Mouse (Mus musculus): Measurements from ENCODE around the gene Snx13. TPM values are rescaled to one million over a fixed set of nuclear protein-coding genes. Genes with fewer than 3 reads are reported as not detected.

The Snx13 gene
- polyA plus RNA-seq, 1 experiment from 2014 or later: 25.0 TPM

DNA sequence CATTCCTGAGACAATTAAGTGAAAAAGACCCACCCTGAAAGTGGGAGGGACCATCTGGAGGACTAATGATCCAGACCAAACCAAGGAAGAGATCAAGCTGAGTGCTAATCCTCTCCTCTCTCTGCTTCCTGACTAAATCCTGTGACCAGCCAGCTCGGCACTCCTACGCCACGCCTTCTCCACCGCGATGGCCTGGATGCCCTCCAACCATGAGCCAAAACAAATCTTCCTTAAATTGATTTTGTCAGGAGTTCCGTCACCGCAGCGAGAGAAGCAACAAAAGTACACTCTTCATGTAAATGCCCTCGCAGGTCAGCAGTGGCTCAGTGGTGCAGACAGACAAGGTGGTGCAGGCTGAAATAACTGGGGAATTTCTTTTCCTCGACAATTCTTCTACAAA, 24.9 kb upstream of the Snx13 start:
- no peaks in the 10 kb centered on the region for H3K27me3 ChIP-seq (ENCODE audit: insufficient read depth, poor library complexity, severe bottlenecking)
- no peaks in the 10 kb centered on the region for H3K36me3 ChIP-seq
- H3K9me3 ChIP-seq: no peaks in the 10 kb centered on the region
- no peak for DNase-seq (ENCODE audit: low spot score)
- H3K4me3 ChIP-seq: no peak overlapping the region
- WGBS: 56% methylated on average over 10 of the region's 10 CpGs
- no peak overlapping the region for H3K27ac ChIP-seq
- H3K4me1 ChIP-seq: no peaks in the 10 kb centered on the region

DNA sequence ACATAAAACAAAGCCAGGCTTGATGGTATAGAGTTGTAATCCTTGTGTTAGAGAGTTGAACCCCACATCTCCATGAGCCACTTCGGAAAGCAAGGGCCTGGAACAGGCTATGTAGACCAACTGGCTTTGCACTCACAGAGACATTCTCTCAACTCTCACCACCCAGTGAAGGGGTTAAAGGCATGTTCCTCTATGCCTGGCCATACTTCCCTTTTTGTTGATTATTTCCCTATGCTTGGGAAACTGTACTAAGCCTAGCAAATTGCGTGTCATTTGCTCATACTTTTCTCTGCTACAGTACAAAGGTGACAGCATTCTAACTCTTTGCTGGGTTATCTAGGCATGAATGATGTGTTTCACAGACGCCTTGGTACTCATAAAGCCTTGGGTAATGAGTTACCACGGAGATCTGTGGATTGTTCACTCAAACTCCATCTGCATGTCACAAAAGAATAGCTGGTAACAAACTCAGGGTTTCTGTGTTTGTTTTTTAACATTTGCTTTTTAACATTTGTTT, 21.0 kb upstream of the Snx13 start:
- Histone ChIP-seq H3K27ac (no peak overlapping the region), H3K4me1 (no peaks in the 10 kb centered on the region)
- DNase-seq (ENCODE audit: low spot score): no peak

DNA sequence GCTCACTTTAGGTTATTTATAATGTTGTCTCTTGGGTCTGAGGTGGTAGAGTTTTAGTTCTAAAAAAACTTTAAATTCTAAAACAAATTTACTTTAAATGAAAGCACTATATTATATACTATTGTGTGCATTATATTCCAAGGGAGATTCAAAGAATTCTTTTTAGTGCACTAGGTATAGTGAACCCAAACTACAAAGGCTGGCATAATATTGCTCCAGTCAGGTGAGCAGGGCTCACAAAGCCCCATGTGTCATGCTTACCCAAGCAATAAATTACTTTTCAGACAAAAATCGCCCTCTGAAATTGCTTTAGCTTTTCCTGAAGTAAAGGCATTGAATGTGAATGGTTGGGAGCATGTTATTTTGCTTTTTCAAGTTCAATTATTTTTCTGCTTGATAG, 19.5 kb upstream of the Snx13 start:
- no peak for DNase-seq (ENCODE audit: low spot score)
- no peaks in the 10 kb centered on the region for H3K27me3 ChIP-seq (ENCODE audit: insufficient read depth, poor library complexity, severe bottlenecking)
- no peaks in the 10 kb centered on the region for H3K4me1 ChIP-seq
- H3K9me3 ChIP-seq: no peaks in the 10 kb centered on the region
- no peaks in the 10 kb centered on the region for H3K36me3 ChIP-seq
- no peak overlapping the region for H3K27ac ChIP-seq
- WGBS: 66% methylated on average over 1 of the region's 1 CpGs
- H3K4me3 ChIP-seq: no peak overlapping the region

More for the DNA sequence above, 21.0 kb upstream of the Snx13 start:
- WGBS: 70% methylated on average over 4 of the region's 4 CpGs
- Histone ChIP-seq H3K27me3 (ENCODE audit: insufficient read depth, poor library complexity, severe bottlenecking) (no peaks in the 10 kb centered on the region), H3K9me3 (no peaks in the 10 kb centered on the region), H3K4me3 (no peak overlapping the region), H3K36me3 (no peaks in the 10 kb centered on the region)

DNA sequence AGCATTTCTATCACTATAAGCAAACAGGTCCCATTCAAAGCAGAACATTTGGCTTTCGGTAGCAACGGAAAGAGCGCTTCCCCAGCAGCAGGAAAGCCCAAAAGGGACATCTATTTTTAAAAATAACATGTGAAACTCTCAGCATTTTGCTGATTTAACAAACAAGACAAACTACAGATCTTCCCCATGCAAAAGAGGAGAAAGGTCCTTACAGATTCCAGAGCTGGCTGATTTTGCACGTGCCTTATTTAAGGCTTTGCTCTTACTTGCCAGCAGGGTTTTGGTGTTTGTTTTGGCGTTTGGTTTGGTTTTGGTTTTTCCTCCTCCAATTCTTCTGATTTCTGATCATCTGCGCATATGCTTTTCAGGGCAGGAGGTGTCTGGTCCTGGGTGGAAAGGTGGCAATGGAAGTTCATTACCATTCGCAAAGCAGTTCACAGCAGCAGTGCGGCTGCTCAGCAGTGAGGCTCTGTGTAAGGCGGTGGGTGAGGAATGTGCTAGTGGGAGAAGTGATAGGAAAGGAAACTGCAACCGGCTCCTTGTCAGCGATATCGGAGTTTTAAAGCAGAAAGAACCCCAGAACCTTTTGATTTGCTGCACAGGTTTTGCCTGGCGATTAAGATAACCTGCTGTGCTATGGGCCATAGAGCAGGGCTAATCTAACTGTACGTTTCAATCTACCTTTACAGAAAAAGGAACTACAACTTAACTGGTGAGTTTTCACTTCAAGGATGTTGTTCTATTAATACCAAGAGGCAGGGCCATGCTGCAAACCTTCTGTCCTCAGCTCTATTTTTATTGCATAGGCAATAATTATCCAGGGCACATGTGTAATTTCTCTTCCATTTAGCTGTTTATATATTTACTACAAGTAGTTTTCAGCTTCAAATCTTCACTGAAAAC, 8.1 kb upstream of the Snx13 start:
- no peaks in the 10 kb centered on the region for H3K36me3 ChIP-seq
- H3K4me3 ChIP-seq: peak overlapping the region; percentile 46
- peaks cover 3% of the 10 kb centered on the region; the same call in 1 of the 2 replicates for H3K4me1 ChIP-seq
- 14% methylated on average over 14 of the region's 14 CpGs for WGBS
- H3K9me3 ChIP-seq: no peaks in the 10 kb centered on the region
- peak; percentile 79 for DNase-seq (ENCODE audit: low spot score)
- H3K27me3 ChIP-seq (ENCODE audit: insufficient read depth, poor library complexity, severe bottlenecking): no peaks in the 10 kb centered on the region
- H3K27ac ChIP-seq: peak overlapping the region; percentile 78

DNA sequence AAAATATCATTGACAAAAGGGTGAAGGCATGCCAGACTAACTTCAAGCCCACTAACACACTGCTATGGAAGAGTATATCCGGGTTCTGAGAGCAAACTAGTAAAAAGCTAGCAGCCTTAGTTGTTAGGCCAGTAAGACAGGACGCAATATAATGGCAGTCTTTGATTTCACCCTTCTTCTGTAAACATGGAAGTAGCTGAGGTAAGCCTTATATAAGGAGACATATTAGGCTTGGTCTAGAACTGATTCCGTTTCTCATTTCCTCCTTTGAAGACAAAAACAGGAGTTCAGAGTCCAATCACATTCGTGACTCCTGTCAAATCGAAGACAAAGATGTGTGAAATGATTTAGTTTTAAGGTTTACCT, 7.4 kb upstream of the Snx13 start:
- peak overlapping the region; percentile 78 for H3K27ac ChIP-seq
- H3K9me3 ChIP-seq: no peaks in the 10 kb centered on the region
- H3K4me3 ChIP-seq: 0 out of 2 replicates have a peak overlapping the region, but pooled peaks have one; percentile 46
- DNase-seq (ENCODE audit: low spot score): no peak
- peaks cover 5% of the 10 kb centered on the region; the same call in 1 of the 2 replicates for H3K4me1 ChIP-seq
- H3K27me3 ChIP-seq (ENCODE audit: insufficient read depth, poor library complexity, severe bottlenecking): no peaks in the 10 kb centered on the region
- WGBS: 74% methylated on average over 5 of the region's 5 CpGs
- H3K36me3 ChIP-seq: no peaks in the 10 kb centered on the region

DNA sequence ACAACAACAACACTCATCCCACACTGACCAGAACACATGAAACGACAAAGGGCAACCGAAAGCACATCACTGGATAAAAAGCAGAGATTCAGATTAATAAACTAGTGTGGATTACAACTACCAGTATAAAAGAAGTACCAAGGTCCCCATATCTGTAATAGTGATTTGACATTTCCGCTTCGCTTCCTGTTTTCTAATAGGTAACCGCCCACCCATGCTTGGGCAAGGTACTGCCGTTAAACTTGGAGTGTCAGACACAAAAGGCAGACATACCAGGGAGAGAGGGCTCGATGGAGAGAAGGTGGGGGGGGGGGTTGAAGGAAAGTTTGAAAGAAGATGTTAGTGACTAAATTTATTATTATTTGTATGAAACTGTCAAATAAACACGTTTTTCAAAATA, 5.0 kb upstream of the Snx13 start:
- Histone ChIP-seq H3K27ac (no peak overlapping the region), H3K9me3 (no peaks in the 10 kb centered on the region), H3K27me3 (ENCODE audit: insufficient read depth, poor library complexity, severe bottlenecking) (no peaks in the 10 kb centered on the region), H3K4me1 (peaks cover 5% of the 10 kb centered on the region; the same call in 1 of the 2 replicates), H3K4me3 (no peak overlapping the region), H3K36me3 (no peaks in the 10 kb centered on the region)
- DNase-seq (ENCODE audit: low spot score): no peak
- 76% methylated on average over 8 of the region's 8 CpGs for WGBS

DNA sequence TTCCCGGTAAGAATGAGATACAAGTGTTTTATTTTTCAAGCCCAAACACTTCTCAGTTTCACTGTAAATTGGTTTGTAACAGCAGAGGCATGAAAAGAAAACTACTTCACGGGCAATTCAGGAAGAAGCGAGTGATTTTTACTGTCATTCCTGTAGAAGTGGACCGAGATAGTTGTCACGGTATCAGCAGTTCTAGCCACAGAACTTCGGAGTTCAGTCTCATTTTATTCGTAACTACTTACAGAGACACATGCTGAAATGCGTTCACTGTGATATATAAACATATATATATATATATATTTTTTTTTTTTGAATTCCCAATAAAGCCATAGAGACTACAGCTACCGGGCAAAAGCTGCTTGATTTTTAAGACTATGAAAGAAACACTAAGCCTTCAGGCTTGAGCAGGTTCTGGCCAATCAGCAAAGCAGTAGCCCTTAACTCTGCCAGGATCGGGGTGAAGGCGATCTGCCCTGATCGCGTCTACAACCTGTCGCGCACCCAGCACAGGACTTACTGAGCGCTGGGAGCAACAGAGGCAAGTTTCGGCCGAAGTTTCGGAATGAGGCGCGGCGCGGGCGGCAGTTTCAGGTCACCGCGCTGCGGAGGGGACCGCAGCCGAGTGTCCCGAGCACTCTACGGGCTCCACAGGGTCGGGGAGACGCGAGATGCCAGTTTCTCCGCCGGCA, 532 bp upstream of the Snx13 start:
- H3K27me3 ChIP-seq (ENCODE audit: insufficient read depth, poor library complexity, severe bottlenecking): no peaks in the 10 kb centered on the region
- H3K4me1 ChIP-seq: peaks cover 11% of the 10 kb centered on the region; the same call in 1 of the 2 replicates
- peak overlapping the region; percentile 98 for H3K27ac ChIP-seq
- no peak for DNase-seq (ENCODE audit: low spot score)
- no peaks in the 10 kb centered on the region for H3K9me3 ChIP-seq
- H3K4me3 ChIP-seq: peak overlapping the region; percentile 96
- H3K36me3 ChIP-seq: no peaks in the 10 kb centered on the region
- WGBS: 1% methylated on average over 36 of the region's 36 CpGs

DNA sequence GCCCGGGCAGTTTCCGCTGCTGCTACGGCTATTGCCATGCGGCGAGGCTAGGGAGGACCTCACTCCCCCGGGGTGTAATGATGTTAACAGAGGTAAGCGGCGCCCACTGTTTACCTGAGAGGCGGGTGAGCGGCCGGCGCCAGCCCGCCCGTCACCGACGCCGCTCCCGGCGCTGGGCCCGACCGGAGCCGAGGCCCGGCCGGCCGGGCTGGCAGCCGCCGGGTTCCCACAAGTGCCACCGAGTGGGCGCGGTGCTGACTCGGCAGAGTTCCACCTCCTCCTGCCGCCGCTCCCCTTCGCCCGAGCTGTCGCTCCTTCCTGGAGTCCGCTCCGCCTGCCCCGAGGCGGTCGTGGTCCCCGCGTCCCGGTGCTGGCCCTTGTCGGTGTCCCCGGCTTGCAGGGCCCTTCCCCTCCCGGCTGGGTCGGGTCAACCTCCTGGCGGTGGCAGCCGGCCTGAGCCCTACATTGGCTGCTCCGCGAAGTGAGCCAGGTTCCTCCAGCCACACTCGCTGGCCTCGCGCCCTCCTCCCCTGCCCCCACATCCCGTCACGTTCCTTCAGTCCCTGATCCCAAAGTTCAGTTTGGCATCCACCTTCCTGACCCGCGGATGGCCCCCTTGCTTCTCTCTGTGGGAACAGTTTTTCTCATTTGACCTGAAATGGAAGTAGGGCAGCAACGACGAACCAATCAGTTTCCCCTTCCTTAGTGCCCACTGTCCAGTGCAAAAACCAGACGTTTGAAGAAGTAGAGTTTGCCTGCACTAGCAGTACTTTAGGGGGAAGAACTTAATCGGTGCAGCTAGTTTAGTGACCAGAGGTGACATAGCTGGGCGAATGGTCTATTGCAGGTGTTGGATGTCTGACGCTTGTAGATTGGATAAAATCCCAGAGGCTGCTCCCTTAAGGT, 587 bp downstream of the Snx13 start:
- H3K4me1 ChIP-seq: peaks cover 13% of the 10 kb centered on the region; the same call in 1 of the 2 replicates
- H3K27ac ChIP-seq: peak overlapping the region; percentile 98
- peak; percentile 86 for DNase-seq (ENCODE audit: low spot score)
- H3K27me3 ChIP-seq (ENCODE audit: insufficient read depth, poor library complexity, severe bottlenecking): no peaks in the 10 kb centered on the region
- no peaks in the 10 kb centered on the region for H3K9me3 ChIP-seq
- WGBS: under 1% methylated on average over 60 of the region's 65 CpGs
- peak overlapping the region; percentile 96 for H3K4me3 ChIP-seq
- no peaks in the 10 kb centered on the region for H3K36me3 ChIP-seq

DNA sequence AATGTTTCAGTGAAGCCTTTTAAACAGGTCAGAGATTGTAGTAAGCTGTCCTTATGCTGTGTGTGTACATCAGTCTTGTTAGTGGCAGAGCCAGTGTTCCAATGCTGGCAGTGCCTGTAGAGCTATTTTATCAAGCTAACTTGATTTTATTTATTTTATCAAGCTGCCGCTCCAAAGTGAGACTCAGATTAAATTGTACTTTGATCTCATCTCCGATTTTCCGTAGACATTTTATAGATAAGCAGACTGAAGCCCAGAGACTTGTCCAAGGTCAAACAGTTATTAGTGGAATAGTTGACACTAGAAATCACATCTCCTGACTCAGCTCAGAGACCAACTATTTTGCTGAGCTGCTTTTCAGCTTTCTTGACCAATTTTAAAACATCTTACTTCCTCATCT, 1.9 kb downstream of the Snx13 start:
- Histone ChIP-seq H3K4me3 (peak overlapping the region; percentile 96; the same call in 1 of the 2 replicates), H3K27me3 (ENCODE audit: insufficient read depth, poor library complexity, severe bottlenecking) (no peaks in the 10 kb centered on the region), H3K9me3 (no peaks in the 10 kb centered on the region), H3K4me1 (peaks cover 13% of the 10 kb centered on the region; the same call in 1 of the 2 replicates), H3K27ac (no peak overlapping the region), H3K36me3 (no peaks in the 10 kb centered on the region)
- WGBS: 61% methylated on average over 3 of the region's 3 CpGs
- no peak for DNase-seq (ENCODE audit: low spot score)

DNA sequence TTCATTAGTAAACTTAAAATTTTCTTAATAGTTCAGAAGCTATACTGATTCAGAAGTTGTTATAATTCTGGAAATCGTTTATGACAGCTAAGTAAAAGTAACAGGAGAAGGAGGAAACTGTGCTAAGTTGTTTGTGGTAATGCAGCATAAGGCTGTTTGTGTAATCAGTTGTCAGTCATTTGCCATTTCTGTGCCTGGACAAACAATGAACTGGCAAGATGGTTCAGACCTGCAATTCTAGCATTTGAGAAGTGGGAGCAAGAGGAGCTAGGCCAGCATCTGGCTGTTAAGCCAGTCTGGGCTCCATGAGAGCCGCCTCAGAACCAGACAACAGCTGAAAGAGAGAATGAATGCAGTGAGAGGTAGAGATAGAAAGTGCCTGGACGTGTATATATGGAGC, 3.5 kb downstream of the Snx13 start:
- Histone ChIP-seq H3K27me3 (ENCODE audit: insufficient read depth, poor library complexity, severe bottlenecking) (no peaks in the 10 kb centered on the region), H3K4me3 (no peak overlapping the region), H3K36me3 (no peaks in the 10 kb centered on the region), H3K4me1 (peaks cover 14% of the 10 kb centered on the region; the same call in 1 of the 2 replicates), H3K27ac (no peak overlapping the region), H3K9me3 (no peaks in the 10 kb centered on the region)
- WGBS: 70% methylated on average over 3 of the region's 3 CpGs
- DNase-seq (ENCODE audit: low spot score): no peak

DNA sequence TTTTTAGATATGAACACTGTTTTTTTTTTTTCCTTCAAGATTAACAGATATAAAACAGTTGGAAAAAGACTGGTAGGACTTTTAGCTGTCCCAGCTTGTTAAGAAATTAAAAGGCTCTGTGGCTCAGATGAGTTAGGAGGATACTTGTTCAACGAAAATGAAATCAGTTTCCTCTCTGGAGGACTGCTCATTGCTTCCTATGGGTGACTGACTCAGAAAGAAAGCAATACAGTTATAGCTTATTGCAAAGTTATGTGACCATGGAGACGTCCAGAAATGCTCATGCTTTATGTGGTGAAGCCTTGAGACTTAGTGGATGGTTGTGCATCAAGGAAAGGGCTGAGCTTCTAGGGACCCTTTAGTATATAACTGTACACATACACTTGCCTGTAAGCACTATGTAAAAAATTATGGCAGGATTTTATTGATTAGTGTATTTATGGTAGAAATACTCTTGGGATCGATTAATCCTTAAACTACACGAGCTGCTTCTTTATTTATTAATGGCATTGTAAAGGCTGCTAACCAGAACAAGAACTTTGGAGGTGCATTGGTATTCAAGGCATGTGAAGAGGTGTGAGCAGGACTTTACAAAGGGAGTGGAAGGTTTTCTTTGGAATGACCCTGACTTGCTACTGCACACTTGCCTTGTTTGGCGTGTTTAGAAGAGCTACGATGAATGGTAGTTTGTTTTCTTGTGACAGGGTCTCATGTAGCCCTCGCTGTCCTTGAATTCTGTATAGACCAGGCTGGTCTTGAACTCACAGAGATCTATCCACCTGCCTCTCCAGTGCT, 4.2 kb downstream of the Snx13 start:
- H3K27ac ChIP-seq: peak overlapping the region; percentile 67; the same call in 1 of the 2 replicates
- WGBS: 67% methylated on average over 7 of the region's 7 CpGs
- no peak for DNase-seq (ENCODE audit: low spot score)

More for the DNA sequence above, 4.2 kb downstream of the Snx13 start:
- Histone ChIP-seq H3K4me1 (peaks cover 15% of the 10 kb centered on the region; the same call in 1 of the 2 replicates), H3K9me3 (no peaks in the 10 kb centered on the region), H3K27me3 (ENCODE audit: insufficient read depth, poor library complexity, severe bottlenecking) (no peaks in the 10 kb centered on the region), H3K4me3 (no peak overlapping the region), H3K36me3 (no peaks in the 10 kb centered on the region)

Data from heart, embryonic 10.5 days (tissue).